Mouse (Mus musculus) bone marrow macrophage, adult 2 months (primary cell): ENCODE data around the gene Ms4a3. TPM values are rescaled to one million over a fixed set of nuclear protein-coding genes. Genes with fewer than 3 reads are reported as not detected.

Source experiments
- H3K27ac ChIP-seq: 2 replicates; pipeline ENCODE4 v1.5.1; 2012; ENCODE audit warnings: low read depth, low read length; ENCODE audit not compliant: insufficient read depth
- H3K4me1 ChIP-seq: 2 replicates; pipeline ENCODE4 v1.6.1; 2012; ENCODE audit warnings: low read length; ENCODE audit not compliant: control insufficient read depth, insufficient read depth
- H3K4me3 ChIP-seq: 2 replicates; pipeline ENCODE4 v1.5.1; 2012; ENCODE audit warnings: mild to moderate bottlenecking, low read length, moderate library complexity; ENCODE audit not compliant: insufficient read depth
- CTCF ChIP-seq: IDR thresholded peaks from 2 replicates; pipeline ENCODE4 v1.5.1; 2012; ENCODE audit warnings: low read depth, mild to moderate bottlenecking, low read length, moderate library complexity
- POLR2A ChIP-seq: IDR thresholded peaks from 2 replicates; pipeline ENCODE4 v1.6.1; 2012; ENCODE audit warnings: mild to moderate bottlenecking, low read depth, low read length, borderline replicate concordance
- polyA plus RNA-seq: library from polyadenylated mRNA; stranded (reverse); fragments of >200 nt; gene quantifications from 2 replicates; pipeline ENCODE4 v1.2.4, GENCODE M21; 2012; ENCODE audit not compliant: missing spikeins, insufficient read depth, insufficient read length

The Ms4a3 gene
- polyA plus RNA-seq, result not detected in 2 replicates

- no peak within 1 kb of the TSS for H3K4me3 ChIP-seq
- TF ChIP-seq CTCF (no peak), POLR2A (no peak)
- no peaks in the 10 kb centered on the region for H3K4me1 ChIP-seq
- no peak within 1 kb of the TSS for H3K27ac ChIP-seq
Observed at GRCm38 (mm10) chr19:11640732-11641131, at the start of gene Ms4a3. TSS of gene Ms4a3 (minus strand) at chr19:11640851.

- Histone ChIP-seq H3K4me3 (no peak overlapping the region), H3K27ac (no peak overlapping the region), H3K4me1 (peaks cover 10% of the 10 kb centered on the region)
- TF ChIP-seq CTCF (no peak), POLR2A (no peak)
Observed at GRCm38 (mm10) chr19:11661562-11661961, 20.9 kb upstream of the Ms4a3 start.

- peaks cover 10% of the 10 kb centered on the region for H3K4me1 ChIP-seq
- no peak for TF ChIP-seq POLR2A
- no peak for TF ChIP-seq CTCF
- H3K4me3 ChIP-seq, result no peak within 1 kb of the TSS
- H3K27ac ChIP-seq, result no peak within 1 kb of the TSS
Observed at GRCm38 (mm10) chr19:11660459-11660858, 19.8 kb upstream of the Ms4a3 start, which contains the start of gene Oosp2. TSS of gene Oosp2 (minus strand) at chr19:11660559.

GRCm38 (mm10) chr19:11659142-11659541 is 18.5 kb upstream of the Ms4a3 start:
- no peak overlapping the region; the same call in 1 of the 2 replicates for H3K4me3 ChIP-seq
- H3K27ac ChIP-seq, result no peak overlapping the region
- peaks cover 10% of the 10 kb centered on the region for H3K4me1 ChIP-seq
- TF ChIP-seq CTCF (no peak), POLR2A (no peak)

- Histone ChIP-seq H3K4me1 (peaks cover 2% of the 10 kb centered on the region), H3K4me3 (no peak overlapping the region), H3K27ac (no peak overlapping the region)
- TF ChIP-seq POLR2A (no peak), CTCF (no peak)
Observed at GRCm38 (mm10) chr19:11649564-11649963, 8.9 kb upstream of the Ms4a3 start.

- TF ChIP-seq CTCF (no peak), POLR2A (no peak)
- H3K27ac ChIP-seq, result no peak overlapping the region
- peaks cover 2% of the 10 kb centered on the region for H3K4me1 ChIP-seq
- no peak overlapping the region for H3K4me3 ChIP-seq
Observed at GRCm38 (mm10) chr19:11646166-11646565, 5.5 kb upstream of the Ms4a3 start.

GRCm38 (mm10) chr19:11639038-11639437 is 1.6 kb downstream of the Ms4a3 start:
- no peaks in the 10 kb centered on the region for H3K4me1 ChIP-seq
- TF ChIP-seq CTCF (no peak), POLR2A (no peak)
- no peak overlapping the region for H3K4me3 ChIP-seq
- no peak overlapping the region for H3K27ac ChIP-seq

GRCm38 (mm10) chr19:11635572-11635971 is 5.1 kb downstream of the Ms4a3 start:
- Histone ChIP-seq H3K4me1 (no peaks in the 10 kb centered on the region), H3K4me3 (no peak overlapping the region), H3K27ac (no peak overlapping the region)
- TF ChIP-seq POLR2A (no peak), CTCF (no peak)

GRCm38 (mm10) chr19:11634330-11634729 is 6.3 kb downstream of the Ms4a3 start:
- TF ChIP-seq CTCF (no peak), POLR2A (no peak)
- no peak overlapping the region for H3K27ac ChIP-seq
- no peak overlapping the region for H3K4me3 ChIP-seq

GRCm38 (mm10) chr19:11633732-11634131 is 6.9 kb downstream of the Ms4a3 start:
- Histone ChIP-seq H3K4me3 (no peak overlapping the region), H3K4me1 (no peaks in the 10 kb centered on the region), H3K27ac (no peak overlapping the region)
- no peak for TF ChIP-seq CTCF
- TF ChIP-seq POLR2A, result no peak

More at GRCm38 (mm10) chr19:11634330-11634729, 6.3 kb downstream of the Ms4a3 start:
- no peaks in the 10 kb centered on the region for H3K4me1 ChIP-seq
